ENCODE assay signal across 33 mouse cellular contexts in genomic region chr2:133274424-133274823, GRCm38 (mm10).
DNase-seq lines count a peak whose midpoint lies in the region; ATAC-seq and TF ChIP-seq lines count a peak whose summit lies in the region.
"Had no signal": no experiment of that assay in that cellular context is flagged by ENCODE, and none has a peak within 500 bp of the region (broad histone marks: within the 10 kb centered on the region; RNA-seq: fewer than 3 reads in every experiment).

No protein-coding gene starts in this region.

- H3K4me1 ChIP-seq in forebrain, postnatal 0 days (ENCODE audit: insufficient read depth) = no peaks in the 10 kb centered on the region; the same call in 1 of the 2 replicates
- H3K4me1 ChIP-seq in forebrain, embryonic 11.5 days (replicated peaks; ENCODE audit: control insufficient read depth, insufficient read depth, low read length) = no peaks in the 10 kb centered on the region
- peaks cover 16% of the 10 kb centered on the region for H3K4me1 ChIP-seq in heart, embryonic 13.5 days
- H3K4me1 ChIP-seq in lung, embryonic 14.5 days (ENCODE audit: insufficient read depth) = no peaks in the 10 kb centered on the region
- H3K4me1 ChIP-seq: embryonic facial prominence, embryonic 15.5 days; hindbrain, embryonic 12.5 days; intestine, embryonic 15.5 days; megakaryocyte, embryonic 14.5 days; midbrain, embryonic 12.5 days; neural tube, embryonic 12.5 days had no signal

- H3K27ac ChIP-seq in forebrain, postnatal 0 days (ENCODE audit: low read depth, low read length) = no peak overlapping the region
- no peak overlapping the region for H3K27ac ChIP-seq in forebrain, embryonic 11.5 days (ENCODE audit: low read depth, low read length)
- H3K27ac ChIP-seq in heart, embryonic 13.5 days (replicated peaks) = peak overlapping the region; percentile 85
- no peak overlapping the region for H3K27ac ChIP-seq in lung, embryonic 14.5 days (ENCODE audit: low read depth)
- H3K27ac ChIP-seq: embryonic facial prominence, embryonic 15.5 days; hindbrain, embryonic 12.5 days; hindbrain, postnatal 0 days; intestine, embryonic 15.5 days; layer of hippocampus, adult 2 months; limb, embryonic 13.5 days; midbrain, embryonic 12.5 days; neural tube, embryonic 12.5 days had no signal

- ATAC-seq in forebrain, postnatal 0 days = peak; percentile 65
- no peak for ATAC-seq in forebrain, embryonic 11.5 days (replicated peaks; ENCODE audit: low FRiP score)
- peak; percentile 66; the same call in 1 of the 2 replicates for ATAC-seq in heart, embryonic 13.5 days (ENCODE audit: extremely low read depth, insufficient number of reproducible peaks, low FRiP score, low TSS enrichment)
- no peak for ATAC-seq in lung, embryonic 14.5 days (ENCODE audit: insufficient read depth)
- ATAC-seq: activated CD4-positive, CD25-positive, alpha-beta regulatory T cell, adult 4 months; hindbrain, postnatal 0 days; intestine, embryonic 15.5 days had no signal

- no peak for TF ChIP-seq CTCF in forebrain, postnatal 0 days (IDR thresholded peaks at IDR 0.05; ENCODE audit: low read depth)
- TF ChIP-seq CTCF in lung, embryonic 14.5 days (IDR thresholded peaks at IDR 0.05; ENCODE audit: low read depth) = no peak

- H3K27me3 ChIP-seq in forebrain, postnatal 0 days (ENCODE audit: insufficient read depth, low read length) = no peaks in the 10 kb centered on the region
- H3K27me3 ChIP-seq in forebrain, embryonic 11.5 days (ENCODE audit: control insufficient read depth, insufficient read depth, low read length) = no peaks in the 10 kb centered on the region
- no peaks in the 10 kb centered on the region for H3K27me3 ChIP-seq in heart, embryonic 13.5 days (replicated peaks)
- no peaks in the 10 kb centered on the region for H3K27me3 ChIP-seq in lung, embryonic 14.5 days (ENCODE audit: insufficient read depth, low read length)
- H3K27me3 ChIP-seq: CH12.LX; embryonic facial prominence, embryonic 15.5 days; hindbrain, embryonic 12.5 days; intestine, embryonic 15.5 days; limb, embryonic 13.5 days; megakaryocyte, embryonic 14.5 days; midbrain, embryonic 12.5 days; neural tube, embryonic 12.5 days had no signal

- H3K4me2 ChIP-seq in forebrain, postnatal 0 days (ENCODE audit: low read depth) = no peak overlapping the region
- no peak overlapping the region for H3K4me2 ChIP-seq in forebrain, embryonic 11.5 days (ENCODE audit: low read depth, low read length, severe bottlenecking)
- peak overlapping the region; percentile 48 for H3K4me2 ChIP-seq in heart, embryonic 13.5 days
- H3K4me2 ChIP-seq in lung, embryonic 14.5 days = no peak overlapping the region
- H3K4me2 ChIP-seq: embryonic facial prominence, embryonic 15.5 days; hindbrain, embryonic 12.5 days; intestine, embryonic 15.5 days; limb, embryonic 13.5 days; liver, embryonic 11.5 days; midbrain, embryonic 12.5 days; neural tube, embryonic 12.5 days had no signal

- no peaks in the 10 kb centered on the region for H3K9me3 ChIP-seq in forebrain, postnatal 0 days (ENCODE audit: low read length)
- no peaks in the 10 kb centered on the region for H3K9me3 ChIP-seq in forebrain, embryonic 11.5 days (ENCODE audit: control insufficient read depth, low read length)
- H3K9me3 ChIP-seq in heart, embryonic 13.5 days = no peaks in the 10 kb centered on the region
- no peaks in the 10 kb centered on the region for H3K9me3 ChIP-seq in lung, embryonic 14.5 days (ENCODE audit: low read depth, low read length)
- H3K9me3 ChIP-seq: embryonic facial prominence, embryonic 15.5 days; hindbrain, embryonic 12.5 days; intestine, embryonic 15.5 days; limb, embryonic 13.5 days; megakaryocyte, embryonic 14.5 days; midbrain, embryonic 12.5 days; neural tube, embryonic 12.5 days had no signal

- 25% methylated on average over 4 of the region's 4 CpGs for WGBS in forebrain, postnatal 0 days
- WGBS in forebrain, embryonic 11.5 days = 75% methylated on average over 4 of the region's 4 CpGs
- 10% methylated on average over 4 of the region's 4 CpGs for WGBS in heart, embryonic 13.5 days
- WGBS in lung, embryonic 14.5 days = 9% methylated on average over 4 of the region's 4 CpGs

- DNase-seq in embryo, embryonic 10 days (ENCODE audit: low spot score) = peak; percentile 7
- DNase-seq in embryo, embryonic 11 days = no peak
- no peak for DNase-seq in forebrain, postnatal 0 days
- DNase-seq in forebrain, embryonic 11.5 days (ENCODE audit: low spot score) = no peak
- DNase-seq in heart, postnatal 4 days = no peak
- peak; percentile 32 for DNase-seq in lung, embryonic 14.5 days
- DNase-seq in lung, postnatal 4 days = no peak
- DNase-seq: adrenal gland, adult 2 months; adrenal gland, postnatal 36 days; cerebellum, adult 2 months; cerebellum, postnatal 14 days; gastrocnemius, postnatal 25 days; kidney, adult 2 months; kidney, postnatal 36 days; lung, postnatal 36 days; right cerebral cortex, adult 18-20 months; spleen, adult 18-20 months; thymus, adult 2 months; thymus, postnatal 36 days had no signal

- no peak overlapping the region for H3K4me3 ChIP-seq in forebrain, postnatal 0 days (ENCODE audit: low read depth, low read length)
- no peak overlapping the region for H3K4me3 ChIP-seq in forebrain, embryonic 11.5 days (ENCODE audit: low read depth, low read length)
- H3K4me3 ChIP-seq in heart, embryonic 13.5 days = no peak overlapping the region
- no peak overlapping the region for H3K4me3 ChIP-seq in lung, embryonic 14.5 days (ENCODE audit: low read depth, low read length)
- H3K4me3 ChIP-seq: embryonic facial prominence, embryonic 15.5 days; hindbrain, embryonic 12.5 days; intestine, embryonic 15.5 days; layer of hippocampus, adult 2 months; limb, embryonic 13.5 days; megakaryocyte, embryonic 14.5 days; midbrain, embryonic 12.5 days; myocyte; neural tube, embryonic 12.5 days had no signal

- no peaks in the 10 kb centered on the region for H3K36me3 ChIP-seq in forebrain, postnatal 0 days (ENCODE audit: insufficient read depth)
- H3K36me3 ChIP-seq in forebrain, embryonic 11.5 days (ENCODE audit: control insufficient read depth, insufficient read depth, low read length) = no peaks in the 10 kb centered on the region
- H3K36me3 ChIP-seq in heart, embryonic 13.5 days = no peaks in the 10 kb centered on the region
- no peaks in the 10 kb centered on the region for H3K36me3 ChIP-seq in lung, embryonic 14.5 days (ENCODE audit: insufficient read depth)
- H3K36me3 ChIP-seq: embryonic facial prominence, embryonic 15.5 days; hindbrain, embryonic 12.5 days; intestine, embryonic 15.5 days; limb, embryonic 13.5 days; midbrain, embryonic 12.5 days; neural tube, embryonic 12.5 days had no signal

- no peak overlapping the region for H3K9ac ChIP-seq in forebrain, postnatal 0 days
- no peak overlapping the region for H3K9ac ChIP-seq in forebrain, embryonic 11.5 days (ENCODE audit: low read length)
- no peak overlapping the region for H3K9ac ChIP-seq in heart, embryonic 13.5 days
- H3K9ac ChIP-seq in lung, embryonic 14.5 days = no peak overlapping the region
- H3K9ac ChIP-seq: embryonic facial prominence, embryonic 15.5 days; hindbrain, embryonic 12.5 days; intestine, embryonic 15.5 days; limb, embryonic 13.5 days; midbrain, embryonic 12.5 days; neural tube, embryonic 12.5 days had no signal

Comparison
In these comparisons a context has a peak if more than half of its experiments do, and no peak if none do; other contexts are left out.
1. DNase-seq: peak in embryo, embryonic 10 days (single experiment) and lung, embryonic 14.5 days (single experiment); none in embryo, embryonic 11 days (single experiment), forebrain, postnatal 0 days (single experiment), forebrain, embryonic 11.5 days (single experiment), heart, postnatal 4 days (single experiment) and lung, postnatal 4 days (0 of 2).
2. ATAC-seq: peak in forebrain, postnatal 0 days (single experiment) and heart, embryonic 13.5 days (single experiment); none in forebrain, embryonic 11.5 days (single experiment) and lung, embryonic 14.5 days (single experiment).